Mouse (Mus musculus): Measurements from ENCODE around the gene Zfand4. TPM values are rescaled to one million over a fixed set of nuclear protein-coding genes. Genes with fewer than 3 reads are reported as not detected.
A peak's percentile ranks its signal among the peaks of the same experiment; 100 is the strongest.

Zfand4 gene
- polyA plus RNA-seq, 1 experiment, result 0.35 TPM

DNA sequence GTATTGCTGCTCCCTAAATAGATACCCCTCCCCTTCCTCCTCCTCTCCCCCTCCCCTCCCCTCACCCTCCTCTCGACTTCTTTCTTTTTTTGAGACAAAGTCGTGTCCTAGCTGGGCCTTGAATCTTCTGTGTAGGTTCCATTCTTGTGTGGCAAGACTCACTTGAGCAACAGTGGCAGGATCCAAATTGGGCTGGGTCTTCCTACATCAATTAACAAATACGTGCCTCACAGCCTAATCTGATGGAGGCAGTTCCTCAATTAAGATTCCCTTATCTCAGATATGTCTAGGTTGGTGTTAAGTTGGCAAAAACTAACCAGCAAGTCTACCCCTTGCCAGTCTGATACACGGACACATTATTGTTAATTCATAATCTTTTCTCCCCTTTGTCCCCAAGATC lies 11.7 kb downstream of the Zfand4 start:
- Histone ChIP-seq H3K27ac (ENCODE audit: insufficient read depth, low read length) (no peak overlapping the region), H3K4me3 (ENCODE audit: extremely low read depth, insufficient read depth, insufficient read length) (no peak overlapping the region), H3K27me3 (ENCODE audit: control insufficient read depth, insufficient read depth, low read length) (no peaks in the 10 kb centered on the region), H3K36me3 (ENCODE audit: control insufficient read depth, insufficient read depth, low read length) (no peaks in the 10 kb centered on the region), H3K4me1 (ENCODE audit: control insufficient read depth, insufficient read depth, insufficient read length) (no peaks in the 10 kb centered on the region)
- DNase-seq (ENCODE audit: low read depth in 1 of 2, low spot score in 2 of 2), result no peak
- TF ChIP-seq CTCF (IDR thresholded peaks at IDR 0.05; ENCODE audit: extremely low read depth, insufficient read depth, insufficient read length, insufficient replicate concordance), result no peak
- TF ChIP-seq POLR2A (IDR thresholded peaks at IDR 0.05; ENCODE audit: low read depth, low read length), result no peak
- WGBS, result 75% methylated on average over 4 of the region's 4 CpGs

DNA sequence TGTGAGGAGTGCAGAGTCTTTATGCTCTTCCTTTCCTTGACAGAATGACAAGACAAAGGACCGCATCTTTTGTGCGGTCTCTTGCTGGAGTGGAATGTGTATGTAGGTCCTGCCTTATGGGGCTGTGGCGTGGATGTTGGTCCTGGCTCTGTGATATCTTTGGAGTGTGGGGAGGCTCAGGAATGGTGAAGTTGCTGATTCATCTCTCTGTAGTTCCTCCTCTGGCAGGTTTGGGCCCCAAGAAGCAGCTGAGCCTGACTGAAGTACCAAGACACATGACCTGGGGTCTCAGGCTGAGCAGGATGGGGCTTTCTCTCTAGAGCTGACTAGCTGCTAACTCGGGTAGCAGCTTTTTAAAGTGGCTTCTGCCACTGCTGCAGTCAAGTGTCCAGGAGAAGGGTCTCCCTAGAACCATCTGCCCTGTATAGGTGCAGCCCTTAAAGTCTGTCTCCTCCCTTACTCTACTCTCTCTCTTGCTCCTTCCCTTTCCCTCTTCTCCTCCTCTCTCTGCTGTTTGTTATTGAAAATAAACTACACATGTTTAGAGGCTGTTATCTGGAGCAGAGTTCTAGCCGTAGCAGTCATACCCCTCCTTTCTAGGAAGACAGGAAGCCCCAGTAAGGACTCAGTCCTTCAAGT lies 14.8 kb downstream of the Zfand4 start:
- 69% methylated on average over 5 of the region's 5 CpGs for WGBS
- Histone ChIP-seq H3K27me3 (ENCODE audit: control insufficient read depth, insufficient read depth, low read length) (no peaks in the 10 kb centered on the region), H3K4me3 (ENCODE audit: extremely low read depth, insufficient read depth, insufficient read length) (no peak overlapping the region), H3K4me1 (ENCODE audit: control insufficient read depth, insufficient read depth, insufficient read length) (no peaks in the 10 kb centered on the region), H3K27ac (ENCODE audit: insufficient read depth, low read length) (no peak overlapping the region), H3K36me3 (ENCODE audit: control insufficient read depth, insufficient read depth, low read length) (no peaks in the 10 kb centered on the region)
- TF ChIP-seq POLR2A (IDR thresholded peaks at IDR 0.05; ENCODE audit: low read depth, low read length) (no peak), CTCF (IDR thresholded peaks at IDR 0.05; ENCODE audit: extremely low read depth, insufficient read depth, insufficient read length, insufficient replicate concordance) (no peak)
- DNase-seq (ENCODE audit: low read depth in 1 of 2, low spot score in 2 of 2), result no peak

DNA sequence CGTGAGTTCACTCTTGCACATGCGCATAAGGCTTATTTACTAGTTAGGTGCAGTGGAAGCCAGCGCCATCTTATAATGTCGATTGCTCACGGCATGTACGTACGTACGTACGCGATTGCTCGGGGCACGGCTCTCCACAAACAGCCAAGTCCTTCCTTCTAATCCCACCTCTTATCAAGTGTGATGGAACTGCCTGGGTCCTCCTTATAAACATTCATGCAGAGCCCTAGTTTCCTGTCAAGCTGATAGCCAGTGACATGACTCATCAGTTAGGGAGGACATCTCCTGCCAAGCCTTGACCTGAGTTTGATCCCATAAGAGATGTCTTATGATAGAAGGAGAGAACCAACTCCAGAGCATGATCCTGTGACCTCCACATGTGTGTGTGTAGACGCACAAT lies 17.0 kb downstream of the Zfand4 start:
- Histone ChIP-seq H3K27me3 (ENCODE audit: control insufficient read depth, insufficient read depth, low read length) (no peaks in the 10 kb centered on the region), H3K4me1 (ENCODE audit: control insufficient read depth, insufficient read depth, insufficient read length) (no peaks in the 10 kb centered on the region), H3K4me3 (ENCODE audit: extremely low read depth, insufficient read depth, insufficient read length) (no peak overlapping the region), H3K27ac (ENCODE audit: insufficient read depth, low read length) (no peak overlapping the region), H3K36me3 (ENCODE audit: control insufficient read depth, insufficient read depth, low read length) (no peaks in the 10 kb centered on the region)
- TF ChIP-seq POLR2A (IDR thresholded peaks at IDR 0.05; ENCODE audit: low read depth, low read length) (no peak), CTCF (IDR thresholded peaks at IDR 0.05; ENCODE audit: extremely low read depth, insufficient read depth, insufficient read length, insufficient replicate concordance) (no peak)
- 94% methylated on average over 13 of the region's 13 CpGs for WGBS
- DNase-seq (ENCODE audit: low read depth in 1 of 2, low spot score in 2 of 2), result no peak

DNA sequence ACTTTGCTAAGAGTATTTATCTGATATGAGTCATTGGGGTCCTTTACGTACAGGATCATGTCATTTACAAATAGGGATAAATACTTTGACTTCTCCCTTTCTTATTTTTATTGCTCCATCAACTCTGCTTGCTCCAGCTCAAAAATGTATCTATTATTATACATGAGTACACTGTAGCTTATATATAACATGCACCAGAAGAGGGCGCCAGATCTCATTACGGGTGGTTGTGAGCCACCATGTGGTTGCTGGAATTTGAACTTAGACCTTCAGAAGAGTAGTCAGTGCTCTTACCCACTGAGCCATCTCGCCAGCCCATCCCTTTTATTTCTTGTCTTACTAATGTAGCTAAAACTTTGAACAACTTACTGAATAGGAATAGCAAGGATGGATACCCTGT lies 18.5 kb downstream of the Zfand4 start:
- Histone ChIP-seq H3K4me3 (ENCODE audit: extremely low read depth, insufficient read depth, insufficient read length) (no peak overlapping the region), H3K27ac (ENCODE audit: insufficient read depth, low read length) (no peak overlapping the region), H3K4me1 (ENCODE audit: control insufficient read depth, insufficient read depth, insufficient read length) (no peaks in the 10 kb centered on the region), H3K27me3 (ENCODE audit: control insufficient read depth, insufficient read depth, low read length) (no peaks in the 10 kb centered on the region), H3K36me3 (ENCODE audit: control insufficient read depth, insufficient read depth, low read length) (no peaks in the 10 kb centered on the region)
- WGBS, result 66% methylated on average over 4 of the region's 4 CpGs
- peak; percentile 12 to 26 for DNase-seq (ENCODE audit: low read depth in 1 of 2, low spot score in 2 of 2)
- TF ChIP-seq CTCF (IDR thresholded peaks at IDR 0.05; ENCODE audit: extremely low read depth, insufficient read depth, insufficient read length, insufficient replicate concordance), result no peak
- TF ChIP-seq POLR2A (IDR thresholded peaks at IDR 0.05; ENCODE audit: low read depth, low read length), result no peak

DNA sequence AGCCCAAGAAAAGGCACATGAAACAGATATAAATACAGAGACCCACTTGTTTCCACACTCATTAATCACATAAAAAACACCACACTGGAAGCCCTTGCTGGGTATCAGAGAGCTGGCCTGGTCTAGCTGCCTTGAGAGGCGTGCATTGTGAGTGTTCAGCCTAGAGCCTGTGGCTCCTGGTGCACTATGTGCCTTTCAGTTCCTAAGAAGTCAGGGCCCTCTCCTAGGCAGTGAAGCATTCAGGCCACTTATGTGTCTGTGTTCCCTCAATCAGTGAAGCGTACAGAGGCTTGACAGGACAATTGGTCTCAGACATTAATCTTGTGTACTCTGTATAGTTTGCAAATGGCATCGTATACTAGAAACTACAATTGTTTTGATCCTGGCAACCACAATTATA lies 19.3 kb downstream of the Zfand4 start:
- no peaks in the 10 kb centered on the region for H3K27me3 ChIP-seq (ENCODE audit: control insufficient read depth, insufficient read depth, low read length)
- 90% methylated on average over 3 of the region's 3 CpGs for WGBS
- H3K4me3 ChIP-seq (ENCODE audit: extremely low read depth, insufficient read depth, insufficient read length), result no peak overlapping the region
- H3K27ac ChIP-seq (ENCODE audit: insufficient read depth, low read length), result no peak overlapping the region
- H3K36me3 ChIP-seq (ENCODE audit: control insufficient read depth, insufficient read depth, low read length), result no peaks in the 10 kb centered on the region
- H3K4me1 ChIP-seq (ENCODE audit: control insufficient read depth, insufficient read depth, insufficient read length), result no peaks in the 10 kb centered on the region
- DNase-seq (ENCODE audit: low read depth in 1 of 2, low spot score in 2 of 2), result no peak
- TF ChIP-seq POLR2A (IDR thresholded peaks at IDR 0.05; ENCODE audit: low read depth, low read length) (no peak), CTCF (IDR thresholded peaks at IDR 0.05; ENCODE audit: extremely low read depth, insufficient read depth, insufficient read length, insufficient replicate concordance) (no peak)

DNA sequence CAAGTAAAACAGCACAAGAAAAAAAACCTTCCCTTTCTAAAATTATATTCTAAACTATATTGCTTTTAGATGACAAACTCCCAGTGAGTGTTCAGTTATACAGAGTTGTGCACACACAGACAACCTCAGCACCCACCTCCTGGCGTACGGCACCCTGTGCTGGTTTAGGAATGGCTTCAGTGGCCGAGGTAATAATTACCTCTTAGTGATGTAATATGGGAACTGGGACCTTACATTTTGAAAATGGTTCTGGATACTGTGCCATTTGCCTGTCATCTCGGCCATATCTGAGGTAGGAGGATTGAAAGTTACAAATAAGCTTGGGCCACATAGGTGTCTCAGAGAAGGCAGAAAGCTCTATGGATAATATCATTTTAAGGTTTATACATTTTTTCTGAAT lies 22.3 kb downstream of the Zfand4 start:
- H3K36me3 ChIP-seq (ENCODE audit: control insufficient read depth, insufficient read depth, low read length), result no peaks in the 10 kb centered on the region
- WGBS, result 85% methylated on average over 4 of the region's 4 CpGs
- no peak overlapping the region for H3K4me3 ChIP-seq (ENCODE audit: extremely low read depth, insufficient read depth, insufficient read length)
- no peak for TF ChIP-seq POLR2A (IDR thresholded peaks at IDR 0.05; ENCODE audit: low read depth, low read length)
- TF ChIP-seq CTCF (IDR thresholded peaks at IDR 0.05; ENCODE audit: extremely low read depth, insufficient read depth, insufficient read length, insufficient replicate concordance), result no peak
- no peak overlapping the region for H3K27ac ChIP-seq (ENCODE audit: insufficient read depth, low read length)
- no peak for DNase-seq (ENCODE audit: low read depth in 1 of 2, low spot score in 2 of 2)
- no peaks in the 10 kb centered on the region for H3K4me1 ChIP-seq (ENCODE audit: control insufficient read depth, insufficient read depth, insufficient read length)
- H3K27me3 ChIP-seq (ENCODE audit: control insufficient read depth, insufficient read depth, low read length), result no peaks in the 10 kb centered on the region

DNA sequence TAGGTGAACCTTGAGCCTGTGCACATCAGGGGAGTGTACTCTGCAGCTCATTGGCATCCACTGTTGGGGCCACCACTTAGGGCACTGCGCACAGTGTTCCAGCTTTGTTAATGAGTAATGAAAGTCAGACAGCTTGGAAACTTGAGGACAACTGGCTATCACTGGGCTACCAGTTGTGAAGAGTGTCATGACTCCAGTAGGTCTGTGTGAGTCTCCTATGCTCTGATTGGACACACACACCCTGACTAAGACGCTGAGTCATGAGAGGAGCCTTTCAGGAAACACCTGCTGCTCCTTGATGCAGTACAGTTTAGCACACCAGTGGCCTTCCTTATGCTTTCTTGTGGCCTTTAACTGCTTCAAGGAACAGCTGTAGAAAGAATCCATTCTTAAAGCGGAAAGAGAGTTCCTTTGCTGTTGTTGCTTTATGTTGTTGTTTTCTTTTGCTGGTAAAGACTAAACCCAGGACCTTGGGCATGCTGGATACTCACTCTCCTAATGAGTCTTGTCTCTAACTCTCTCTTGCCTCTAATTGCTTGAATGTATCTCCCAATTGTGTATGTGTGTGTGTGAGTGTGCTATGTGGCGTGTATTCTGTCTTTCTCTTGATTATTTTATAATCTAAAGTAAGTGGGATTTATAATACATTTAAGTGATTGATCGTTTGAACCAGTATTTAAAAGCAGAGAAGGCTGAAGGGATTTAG lies 23.0 kb downstream of the Zfand4 start:
- TF ChIP-seq POLR2A (IDR thresholded peaks at IDR 0.05; ENCODE audit: low read depth, low read length) (no peak), CTCF (IDR thresholded peaks at IDR 0.05; ENCODE audit: extremely low read depth, insufficient read depth, insufficient read length, insufficient replicate concordance) (no peak)
- no peaks in the 10 kb centered on the region for H3K4me1 ChIP-seq (ENCODE audit: control insufficient read depth, insufficient read depth, insufficient read length)
- DNase-seq (ENCODE audit: low read depth in 1 of 2, low spot score in 2 of 2), result no peak
- H3K27me3 ChIP-seq (ENCODE audit: control insufficient read depth, insufficient read depth, low read length), result no peaks in the 10 kb centered on the region
- no peaks in the 10 kb centered on the region for H3K36me3 ChIP-seq (ENCODE audit: control insufficient read depth, insufficient read depth, low read length)
- 38% methylated on average over 5 of the region's 5 CpGs for WGBS
- H3K27ac ChIP-seq (ENCODE audit: insufficient read depth, low read length), result no peak overlapping the region
- H3K4me3 ChIP-seq (ENCODE audit: extremely low read depth, insufficient read depth, insufficient read length), result no peak overlapping the region
